Mouse (Mus musculus) testis, postnatal 14 days (tissue): Measurements from ENCODE around the gene Galnt2.

Experiments used
- DNase-seq: peaks from one replicate; pipeline ENCODE4 v3.0.0; 2021; ENCODE audit warnings: low spot score

Galnt2 gene

DNA sequence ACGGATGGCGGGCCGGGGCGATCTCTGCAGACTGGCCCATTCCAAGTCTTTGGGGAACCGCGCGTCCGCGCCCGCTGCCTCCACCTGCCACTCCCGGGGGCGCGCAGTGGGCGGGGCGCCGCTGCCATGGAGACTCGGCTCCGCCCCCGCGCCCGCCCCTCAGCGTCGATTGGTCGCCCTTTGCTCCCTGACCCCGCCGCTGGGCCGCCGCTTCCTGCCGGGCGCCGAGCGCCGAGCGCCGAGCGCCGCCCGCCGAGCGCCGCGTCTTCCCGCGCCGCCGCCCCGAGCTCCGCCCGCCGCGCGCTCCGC is at the start of gene Galnt2:
Gene Galnt2 (plus strand): TSS at position 216 of the 309 bp plus-strand sequence.
- peak; percentile 82 for DNase-seq

DNA sequence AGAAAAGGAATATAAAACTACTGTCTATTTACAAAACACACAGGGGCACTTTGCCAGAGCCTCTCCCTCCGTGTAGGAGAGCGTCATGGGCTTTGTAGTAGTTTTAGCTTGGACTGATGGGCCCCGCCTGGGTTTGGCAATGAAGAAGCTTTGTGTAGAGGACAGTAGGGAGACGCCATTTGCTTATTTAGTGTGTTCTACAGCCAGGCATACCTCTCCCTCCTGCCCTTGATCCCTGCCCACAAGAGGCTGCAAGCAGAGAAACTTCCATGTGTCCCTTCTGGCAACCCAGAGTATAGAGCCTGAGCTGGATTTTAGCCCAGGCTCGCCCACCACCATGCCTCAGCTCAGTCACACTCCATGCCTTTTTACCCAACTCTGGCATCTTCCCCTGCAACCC is 49.4 kb upstream of the Galnt2 start:
- no peak for DNase-seq

DNA sequence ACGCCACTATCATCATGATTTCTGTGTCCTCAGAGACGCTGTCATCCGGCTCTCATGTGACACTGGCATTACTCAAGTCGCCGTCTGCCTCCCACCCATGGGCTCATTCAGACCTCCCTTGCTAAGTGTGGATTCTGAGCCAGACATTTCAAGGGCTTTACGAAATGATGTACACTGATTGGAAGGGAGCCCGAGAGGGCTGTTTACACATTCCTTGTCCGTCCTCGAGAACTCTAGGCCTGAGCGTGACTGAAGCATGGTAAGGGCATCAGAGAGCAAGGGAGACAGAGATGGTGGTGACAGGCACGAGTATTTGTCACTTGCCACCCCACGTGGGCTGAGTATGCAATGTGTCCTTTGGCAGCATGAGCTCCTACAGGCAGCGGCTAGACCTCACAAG is 49.0 kb upstream of the Galnt2 start:
- no peak for DNase-seq

DNA sequence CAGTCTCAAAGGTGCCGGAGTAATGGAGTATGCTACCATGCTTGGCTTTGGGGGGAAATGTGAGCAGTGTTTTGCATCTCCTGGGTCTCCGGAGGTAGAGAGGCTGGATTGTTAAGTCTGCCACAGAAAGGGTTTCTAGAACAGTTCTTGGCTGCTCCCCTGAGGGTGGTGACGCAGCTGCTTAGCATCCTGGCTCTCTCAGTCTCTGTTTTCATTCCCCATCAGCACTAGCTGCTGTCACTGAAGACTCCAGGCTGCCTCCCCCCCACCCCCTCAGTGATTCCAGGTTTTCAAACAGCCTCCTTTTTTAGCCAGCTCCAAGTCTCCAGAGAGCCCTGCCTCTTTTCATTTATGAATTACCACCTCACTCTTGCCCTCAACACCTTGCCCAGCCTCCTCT is 47.1 kb upstream of the Galnt2 start:
- no peak for DNase-seq

DNA sequence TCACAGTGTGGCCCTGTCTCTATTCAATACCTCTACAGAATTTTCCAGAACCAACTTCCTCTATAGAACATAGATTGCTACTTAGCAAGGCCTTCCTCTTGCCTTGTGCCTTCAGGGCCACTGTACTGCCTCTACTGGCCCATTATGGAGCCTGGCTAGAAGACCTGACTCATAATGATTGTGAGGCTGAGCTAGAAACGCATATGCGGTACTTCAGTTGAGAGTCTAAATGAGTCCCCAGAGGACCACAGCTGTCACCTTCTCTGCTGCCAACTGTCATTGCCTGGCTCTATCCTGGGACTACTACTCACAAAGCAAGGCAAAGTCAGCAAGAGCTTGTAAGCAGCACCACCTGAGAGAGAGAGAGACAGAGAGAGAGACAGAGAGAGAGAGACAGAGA is 46.7 kb upstream of the Galnt2 start:
- DNase-seq = no peak

DNA sequence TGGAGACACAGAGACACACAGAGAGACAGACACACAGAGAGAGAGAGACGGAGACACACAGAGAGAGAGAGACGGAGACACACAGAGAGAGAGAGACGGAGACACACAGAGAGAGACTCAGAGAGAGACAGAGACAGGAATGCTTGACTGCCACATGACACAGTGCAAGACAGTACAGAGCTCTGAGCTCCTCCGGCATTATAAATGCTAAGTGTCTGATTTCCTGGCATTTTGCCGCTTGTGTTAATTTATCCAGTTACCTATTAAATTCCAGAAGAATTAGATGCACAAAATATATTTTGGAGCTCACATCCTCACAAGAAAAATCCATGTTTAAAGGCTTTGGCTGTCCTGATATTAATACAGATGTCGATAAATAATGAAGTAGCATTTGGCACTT is 46.1 kb upstream of the Galnt2 start:
- no peak for DNase-seq

DNA sequence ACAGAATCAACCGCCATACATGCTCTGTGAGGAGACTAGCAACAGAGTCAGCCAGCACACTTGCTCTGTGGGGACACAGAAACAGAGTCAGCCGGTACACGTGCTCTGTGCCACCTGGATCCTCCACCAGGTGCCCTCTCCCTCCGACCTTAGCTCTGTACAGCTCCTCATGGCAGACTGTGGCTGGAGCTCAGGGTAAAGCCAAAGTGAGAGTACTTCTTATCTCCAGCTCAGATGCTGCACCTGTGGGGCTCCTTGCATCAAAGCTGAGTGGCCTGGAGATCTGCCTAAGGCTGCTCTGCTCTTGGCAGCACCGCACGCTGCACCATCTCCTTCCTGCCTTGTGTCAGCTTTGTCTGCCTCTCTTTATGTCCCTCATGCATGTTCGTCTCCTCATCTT is 40.8 kb upstream of the Galnt2 start:
- DNase-seq = no peak

DNA sequence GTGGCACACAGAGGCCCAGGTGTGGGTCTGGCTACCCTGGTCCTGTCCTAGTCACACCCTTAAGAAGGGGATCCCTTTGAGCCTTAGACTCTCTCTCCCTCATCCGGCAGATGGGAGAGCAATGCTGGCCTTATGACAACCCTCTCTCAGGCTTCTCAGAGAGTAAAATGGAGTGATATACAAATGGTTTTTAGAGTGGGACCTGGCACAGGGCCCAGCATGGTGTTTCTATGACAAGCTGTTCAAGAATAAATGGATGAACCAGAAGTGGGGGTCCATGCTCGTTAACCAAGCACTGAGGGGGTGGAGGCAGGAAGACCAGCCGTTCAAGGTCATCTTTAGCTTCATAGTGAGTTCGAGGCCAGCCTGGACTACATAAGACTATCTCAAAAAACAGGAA is 38.9 kb upstream of the Galnt2 start:
- no peak for DNase-seq

DNA sequence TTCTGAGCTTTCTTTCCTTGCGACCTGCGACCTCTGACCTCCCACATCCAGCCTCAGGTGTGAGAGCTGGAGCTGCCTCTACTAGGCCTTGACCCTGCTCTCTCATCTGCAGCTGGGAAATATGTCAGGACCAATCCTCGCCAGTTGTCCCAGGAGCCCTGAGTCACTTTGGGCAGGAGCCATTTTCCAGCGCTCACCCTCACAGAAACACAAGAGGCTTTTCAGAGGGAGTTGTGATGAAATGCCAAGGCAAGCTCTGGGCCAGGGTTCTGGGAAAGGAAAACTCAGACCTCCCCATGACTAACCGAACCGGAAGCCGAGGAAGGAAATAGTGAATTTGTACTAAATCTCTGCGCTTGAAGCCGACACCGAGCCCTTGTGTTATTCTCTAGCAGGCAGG is 38.2 kb upstream of the Galnt2 start:
- DNase-seq = no peak

DNA sequence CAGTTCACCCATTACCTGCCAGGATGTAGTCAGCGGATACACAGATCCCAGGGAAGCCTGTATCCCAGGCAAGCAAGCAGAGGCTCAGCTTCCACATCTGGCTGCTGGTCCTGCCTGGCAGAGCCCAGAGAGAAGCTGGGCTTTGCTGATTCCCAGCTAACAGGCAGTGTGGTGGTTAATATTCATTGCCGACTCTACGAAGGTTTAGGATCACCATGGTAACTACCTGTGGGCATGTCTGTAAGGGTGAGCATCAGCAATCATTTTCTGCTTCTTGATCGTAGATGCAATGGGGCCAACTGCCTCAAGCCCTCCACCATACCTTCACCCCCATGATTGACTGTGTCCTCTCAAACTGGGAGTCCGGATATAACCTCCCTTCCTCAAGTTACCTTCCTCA is 37.2 kb upstream of the Galnt2 start:
- DNase-seq = no peak

DNA sequence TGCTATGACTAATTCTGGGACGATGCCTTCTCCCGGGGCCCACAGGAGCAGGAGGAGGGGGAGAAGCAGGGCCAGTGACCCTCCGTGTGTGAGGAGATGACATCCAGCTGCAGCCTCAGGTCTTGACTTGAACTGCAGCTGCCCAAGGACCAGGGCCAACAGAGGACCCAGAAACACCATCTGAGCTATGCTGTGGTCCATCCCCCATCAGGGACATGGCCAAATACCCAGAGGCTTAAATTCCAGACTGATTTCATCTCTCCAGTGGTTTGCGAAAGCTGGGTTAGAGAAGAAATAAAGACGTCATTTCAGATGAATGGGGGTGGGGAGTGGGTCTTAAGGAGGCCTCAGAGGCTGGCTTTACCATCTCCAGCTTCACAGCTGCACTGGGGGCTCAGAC is 35.0 kb upstream of the Galnt2 start:
- DNase-seq = no peak

DNA sequence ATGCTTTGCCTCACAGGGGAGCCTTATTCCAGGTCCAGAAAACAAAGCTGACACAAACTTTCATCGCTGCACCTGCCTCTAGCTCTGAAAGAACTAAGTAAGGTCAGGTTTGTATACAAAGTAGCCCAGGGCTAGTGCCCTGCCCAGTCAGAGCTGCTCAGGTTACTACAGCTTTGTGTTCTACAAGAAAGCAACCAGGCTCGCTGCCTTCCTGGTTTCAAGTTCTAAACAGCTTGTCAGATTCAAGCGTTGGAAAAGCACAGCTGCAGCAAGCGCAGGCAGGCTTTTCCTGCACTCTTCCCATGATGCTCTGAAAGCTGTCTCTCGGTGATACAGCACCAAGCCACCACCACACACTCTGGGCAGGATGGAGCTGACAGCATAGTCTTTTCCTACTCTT is 34.4 kb upstream of the Galnt2 start:
- DNase-seq = peak; percentile 52

DNA sequence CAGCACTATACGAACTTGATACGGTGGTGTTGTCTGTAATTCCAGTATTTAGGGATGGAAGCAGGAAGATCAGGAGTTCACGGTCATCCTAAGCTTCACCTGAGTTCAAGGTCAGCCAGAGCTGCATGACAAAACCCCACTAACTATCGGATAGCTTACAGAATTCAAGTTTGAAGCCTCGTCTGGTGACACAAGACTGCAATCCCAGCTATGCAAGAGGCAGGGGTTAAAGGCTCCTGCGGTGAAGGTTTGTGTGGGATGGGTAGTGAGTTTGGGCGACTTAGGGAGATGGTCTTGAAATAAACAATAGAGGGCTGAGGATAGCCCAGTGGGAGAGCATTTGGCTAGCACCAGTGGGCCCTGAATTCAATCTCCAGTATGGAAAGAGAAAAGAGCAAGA is 33.0 kb upstream of the Galnt2 start:
- no peak for DNase-seq

DNA sequence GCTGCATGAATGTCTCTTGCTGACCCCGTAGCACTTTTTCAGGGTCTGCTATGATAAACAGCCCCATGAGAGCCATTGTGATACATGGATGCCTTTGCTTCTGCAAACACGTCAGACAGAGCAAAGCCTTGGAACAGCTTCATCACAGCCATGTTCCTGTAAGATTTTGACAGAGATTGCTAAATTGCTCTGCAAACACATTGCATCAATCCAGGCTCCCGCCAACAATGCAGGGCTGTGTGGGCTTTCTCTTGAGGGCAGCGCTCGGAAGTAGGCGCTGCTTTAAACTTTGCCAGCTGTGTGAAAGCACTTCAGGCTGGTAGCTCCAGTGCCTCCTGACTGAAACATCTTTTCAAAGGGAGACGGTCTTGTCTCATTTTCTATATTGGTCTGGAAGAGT is 30.8 kb upstream of the Galnt2 start:
- DNase-seq = no peak

DNA sequence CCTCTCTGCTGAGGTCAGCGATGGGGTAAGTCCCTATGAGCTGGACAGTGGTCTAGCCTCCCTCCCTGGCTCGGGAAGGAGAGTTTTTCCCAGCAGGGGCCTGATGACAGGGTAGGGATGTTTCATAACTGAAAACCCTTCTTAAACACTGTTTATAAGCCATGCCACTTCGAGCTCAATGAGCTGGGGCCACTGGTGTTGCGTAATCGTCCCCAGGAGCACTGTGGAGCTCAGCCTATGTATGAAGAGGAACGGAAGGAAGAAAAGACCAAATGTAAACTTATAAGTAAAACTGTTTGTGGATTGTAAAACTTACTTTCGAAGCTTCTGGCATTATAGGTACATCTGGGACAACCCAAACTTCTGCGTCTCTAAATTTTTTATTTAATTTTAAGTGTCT is 29.5 kb upstream of the Galnt2 start:
- DNase-seq = no peak

DNA sequence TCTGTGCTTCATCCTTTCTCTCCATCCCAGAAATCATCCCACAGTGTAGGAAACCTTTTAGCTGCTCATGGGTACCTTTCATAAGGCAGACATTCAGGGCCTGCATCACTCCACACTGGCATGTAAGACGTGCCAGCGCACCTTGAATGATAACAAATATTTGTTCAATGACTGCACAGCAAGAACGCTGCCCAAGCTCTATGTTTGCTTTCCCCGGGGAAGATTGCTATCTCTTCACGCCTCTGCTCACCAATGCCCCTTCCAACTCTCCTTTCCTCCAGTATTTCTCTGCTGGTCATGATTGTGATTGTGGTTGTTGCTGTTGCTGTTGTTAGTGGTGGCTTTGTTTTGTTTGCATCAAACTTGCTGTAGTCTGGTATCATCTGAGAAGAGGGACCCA is 28.3 kb upstream of the Galnt2 start:
- DNase-seq = no peak

DNA sequence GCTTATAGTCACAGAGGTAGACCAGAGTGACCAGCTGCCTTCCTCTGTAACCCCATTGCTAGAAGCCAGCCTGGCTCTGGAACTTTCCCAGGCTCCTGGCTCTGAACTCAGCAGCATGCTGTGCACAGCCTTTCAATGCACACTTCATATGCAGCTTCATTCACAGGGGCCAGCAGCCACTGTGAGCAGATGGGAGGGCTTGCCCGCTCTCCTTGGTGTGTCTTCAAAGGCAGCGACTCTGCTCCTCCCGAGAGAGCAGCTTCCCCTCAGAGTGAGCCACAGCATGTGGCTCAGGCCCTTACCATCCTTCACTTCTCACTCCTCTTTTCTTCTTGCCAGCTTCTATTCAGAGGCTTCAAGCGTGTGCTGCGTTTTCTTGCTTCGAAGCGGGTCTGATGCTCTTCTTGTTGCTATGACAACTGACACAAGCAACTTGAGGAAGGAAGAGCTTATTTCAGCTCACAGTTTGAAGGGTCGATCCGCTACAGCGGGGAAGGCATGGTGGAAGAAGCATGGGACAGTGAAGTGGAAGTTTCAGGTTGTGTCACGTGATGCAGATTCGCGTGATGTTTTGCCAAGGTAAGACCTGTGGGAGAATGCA is 27.1 kb upstream of the Galnt2 start:
- DNase-seq = no peak

DNA sequence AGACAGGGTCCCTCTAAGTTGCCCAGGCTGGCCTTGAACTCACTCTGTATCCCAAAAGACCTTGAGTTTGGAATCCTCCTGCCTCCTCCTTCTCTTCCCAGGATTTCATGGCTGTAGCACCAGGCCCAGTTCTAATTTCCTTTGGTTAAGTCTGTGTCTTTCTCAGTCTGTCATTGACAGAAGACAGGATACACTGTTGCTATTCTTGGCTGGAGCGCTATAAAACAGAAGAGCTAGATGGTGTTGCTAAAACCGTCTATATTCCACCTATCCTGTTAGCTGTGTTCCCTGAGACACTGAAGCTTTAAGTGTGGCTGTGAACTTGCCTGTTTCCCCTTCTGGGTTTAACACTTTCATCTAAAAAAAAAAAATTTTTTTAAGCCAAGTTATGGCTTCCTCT is 19.0 kb upstream of the Galnt2 start:
- DNase-seq = no peak

DNA sequence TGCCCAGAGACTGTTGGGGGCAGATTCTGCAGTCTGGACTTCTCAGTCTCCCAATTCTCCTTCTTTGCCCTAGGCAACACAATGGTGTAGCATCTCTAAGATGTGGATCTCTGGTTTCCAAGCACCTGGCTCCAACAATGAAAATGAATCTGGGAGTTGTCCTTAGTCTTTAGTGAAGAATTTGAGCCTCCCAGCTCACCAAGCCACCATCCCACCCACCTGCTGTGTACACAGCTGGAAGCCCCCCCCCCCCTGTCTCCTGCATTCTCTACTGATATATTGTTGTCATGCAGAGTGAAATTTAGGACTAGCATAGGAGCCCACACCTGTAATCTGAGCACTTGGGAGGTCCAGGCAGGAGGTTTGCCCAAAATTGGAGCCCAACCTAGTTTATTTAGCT is 14.2 kb upstream of the Galnt2 start:
- no peak for DNase-seq

DNA sequence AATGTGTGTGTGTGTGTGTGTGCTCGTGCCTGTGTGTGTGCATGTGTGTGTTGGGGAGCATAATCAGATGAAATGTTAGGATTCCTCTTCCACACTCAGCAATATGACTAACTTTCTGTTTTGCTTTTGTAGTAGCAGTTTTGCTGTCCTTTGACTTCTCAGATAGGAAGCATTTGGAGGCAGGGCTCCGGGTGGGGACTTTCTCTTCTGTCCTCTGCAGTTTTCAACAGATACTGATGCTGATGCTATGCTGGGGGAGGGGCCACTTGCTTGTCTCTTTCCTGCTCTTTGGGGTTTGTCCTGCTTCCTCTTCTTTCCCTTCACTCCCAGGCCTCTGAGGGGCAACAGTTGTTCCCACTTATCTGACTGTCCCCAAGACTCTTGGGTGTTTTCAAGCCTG is 1.3 kb upstream of the Galnt2 start:
- no peak for DNase-seq

DNA sequence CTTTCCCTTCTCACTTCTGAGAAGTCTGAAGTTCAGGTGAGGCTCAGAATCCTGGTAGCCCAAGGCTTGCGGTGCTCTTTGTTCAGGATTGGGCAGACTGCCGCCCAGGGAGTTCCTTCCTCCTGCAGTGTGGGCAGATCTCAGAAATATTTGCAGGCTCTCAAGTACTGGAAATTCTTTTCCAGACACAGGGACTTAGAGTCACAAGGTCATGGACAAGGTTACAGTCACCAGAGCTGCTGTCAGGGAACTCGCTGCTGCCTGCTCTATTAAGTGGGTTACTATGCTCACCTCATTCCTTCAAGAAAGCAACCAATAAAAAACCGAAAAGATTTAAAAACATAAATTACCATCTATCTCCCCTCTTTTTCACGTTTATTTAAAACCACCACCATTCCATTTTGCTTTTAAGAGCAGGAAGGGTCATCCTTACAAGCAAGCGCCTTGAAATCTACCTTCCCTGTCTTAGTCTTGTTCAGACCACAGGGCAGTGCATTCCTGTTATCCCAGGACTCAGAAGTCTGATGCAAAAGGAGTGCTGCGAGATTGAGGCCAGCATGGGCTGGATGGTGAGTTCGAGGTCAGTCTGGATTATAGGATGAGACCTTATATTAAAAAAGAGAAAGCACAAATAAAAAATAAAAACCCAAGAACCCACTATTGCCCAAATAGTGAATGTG is 555 bp upstream of the Galnt2 start:
- no peak for DNase-seq

DNA sequence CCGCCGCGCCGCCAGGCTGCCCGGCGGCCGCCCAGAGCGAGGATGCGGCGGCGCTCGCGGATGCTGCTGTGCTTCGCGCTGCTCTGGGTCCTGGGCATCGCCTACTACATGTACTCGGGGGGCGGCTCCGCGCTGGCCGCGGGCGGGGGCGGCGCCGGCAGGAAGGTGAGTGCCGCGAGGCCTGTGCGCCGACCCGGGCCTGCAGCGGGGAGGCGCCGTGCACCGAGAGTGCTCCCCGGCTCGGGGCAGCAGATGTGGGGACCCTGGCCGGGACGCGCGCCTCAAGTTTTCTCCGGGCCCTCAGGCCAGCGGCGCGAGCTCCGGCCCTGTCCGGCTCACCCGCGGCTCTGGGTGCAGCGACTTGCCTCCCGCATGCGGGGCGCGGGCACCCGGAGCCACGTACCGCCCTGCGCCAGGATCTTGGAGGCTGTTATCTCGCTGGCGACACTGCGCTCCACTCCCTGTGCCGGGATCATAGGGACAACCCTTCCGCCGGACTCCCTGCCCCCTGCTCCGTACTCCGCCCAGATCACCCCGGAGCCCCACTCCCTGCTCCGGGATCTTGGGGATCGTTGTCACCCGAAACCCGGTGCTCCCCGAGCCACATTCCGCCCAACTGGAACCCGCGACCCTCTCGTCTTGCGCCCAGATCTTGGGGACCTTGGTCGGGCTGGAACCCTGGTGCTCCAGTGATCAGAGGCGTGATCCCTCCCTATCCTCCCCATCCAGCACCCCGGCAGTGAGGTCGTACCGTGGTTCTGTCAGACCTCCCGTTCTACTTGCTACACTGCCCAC is 491 bp downstream of the Galnt2 start:
- DNase-seq = peak; percentile 15

DNA sequence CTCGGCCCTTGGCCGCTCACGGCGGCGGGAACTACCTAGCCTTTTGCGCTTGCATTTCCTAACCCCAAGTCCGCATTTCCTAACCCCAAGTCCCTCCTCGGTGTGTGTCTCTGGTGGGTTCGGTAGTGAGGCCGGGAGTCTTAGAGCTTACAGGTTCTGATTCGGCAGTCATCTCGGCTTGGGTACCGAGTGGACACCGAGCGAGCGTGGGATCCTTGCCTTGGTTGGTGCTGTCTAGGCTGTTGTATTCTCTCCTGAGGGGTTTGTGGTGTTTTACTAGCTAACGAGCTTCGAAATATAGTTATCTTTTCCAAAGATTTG is 1.0 kb downstream of the Galnt2 start:
- no peak for DNase-seq

DNA sequence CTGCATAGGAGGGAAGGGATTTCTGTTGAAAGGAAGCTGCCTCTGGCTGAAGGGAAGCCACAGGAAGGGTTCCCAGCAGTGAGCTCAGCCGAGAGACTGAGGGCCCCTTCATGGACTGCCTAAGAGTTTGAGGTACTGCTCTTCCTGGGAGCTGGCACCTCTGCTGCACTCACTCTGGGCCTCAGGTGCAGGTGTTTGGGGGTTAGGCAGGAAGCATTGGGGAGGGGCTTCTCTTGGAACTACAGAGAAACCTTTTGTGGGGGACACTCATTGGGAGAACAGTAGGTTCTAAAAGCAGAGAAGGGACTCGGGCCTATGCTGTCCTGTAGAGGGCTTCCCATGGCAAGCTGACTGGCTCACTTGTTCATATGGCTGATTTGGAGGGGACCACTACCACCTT is 3.3 kb downstream of the Galnt2 start:
- DNase-seq = no peak
